Mouse (Mus musculus) forebrain, embryonic 14.5 days (tissue): ENCODE results near the gene Mettl21c. TPM values are rescaled to one million over a fixed set of nuclear protein-coding genes. Genes with fewer than 3 reads are reported as not detected.

Experiments
- ATAC-seq: fragments of 200-750 bp; cut with Nextera tagmentation; 2 replicates; pipeline ENCODE4 v1.8.0; 2017; ENCODE audit warnings: mild to moderate bottlenecking, moderate library complexity
- DNase-seq: peaks from one replicate; pipeline ENCODE4 v3.0.0-alpha.2; 2015; ENCODE audit warnings: low spot score
- H3K27ac ChIP-seq: fragments of 300-500 bp; sonication (generic); 2 replicates; pipeline ENCODE4 v1.5.1; 2014; ENCODE audit warnings: low read depth, mild to moderate bottlenecking, control low read depth, low read length, moderate library complexity
- H3K27me3 ChIP-seq: fragments of 300-500 bp; sonication (generic); replicated peaks from 2 replicates; pipeline ENCODE4 v1.6.1; 2014; ENCODE audit warnings: low read length, control low read depth, mixed read lengths; ENCODE audit not compliant: control insufficient read depth, insufficient read depth
- H3K36me3 ChIP-seq: fragments of 300-500 bp; sonication (generic); 2 replicates; pipeline ENCODE4 v1.6.1; 2014; ENCODE audit warnings: low read length, control low read depth; ENCODE audit not compliant: control insufficient read depth, insufficient read depth
- H3K4me1 ChIP-seq: fragments of 300-500 bp; sonication (generic); 2 replicates; pipeline ENCODE4 v1.6.1; 2014; ENCODE audit warnings: antibody characterized with exemption, low read length, control low read depth; ENCODE audit not compliant: control insufficient read depth, insufficient read depth
- H3K4me2 ChIP-seq: fragments of 300-500 bp; sonication (generic); 2 replicates; pipeline ENCODE4 v1.6.1; 2014; ENCODE audit warnings: mild to moderate bottlenecking, control low read depth, low read length
- H3K4me3 ChIP-seq: fragments of 300-500 bp; sonication (generic); 2 replicates; pipeline ENCODE4 v1.5.1; 2014; ENCODE audit warnings: low read depth, low read length, control low read depth
- H3K9ac ChIP-seq: fragments of 300-500 bp; sonication (generic); 2 replicates; pipeline ENCODE4 v1.6.1; 2014; ENCODE audit warnings: mild to moderate bottlenecking, low read length, control low read depth, moderate library complexity
- H3K9me3 ChIP-seq: fragments of 300-500 bp; sonication (generic); replicated peaks from 2 replicates; pipeline ENCODE4 v1.6.1; 2016; ENCODE audit warnings: low read length, control low read depth, mixed read lengths; ENCODE audit not compliant: control insufficient read depth
- WGBS: fragments of 180-500 bp; shearing (Covaris S2); extraction: QIAGEN DNeasy Blood & Tissue Kit; methylation state at CpG from one replicate; pipeline ENCODE4 v1.1.7; 2014; 5-methylcytosine and 5-hydroxymethylcytosine counted together
- polyA plus RNA-seq: library from polyadenylated mRNA; unstranded; fragments of >200 nt; fragmentation: Nextera tagmentation; extraction: Ambion mirVana; gene quantifications from 2 replicates; pipeline ENCODE4 v1.2.1, GENCODE M21; 2014

The Mettl21c gene
- polyA plus RNA-seq, 1 experiment from 2014 or later, result 1.7 TPM

DNA sequence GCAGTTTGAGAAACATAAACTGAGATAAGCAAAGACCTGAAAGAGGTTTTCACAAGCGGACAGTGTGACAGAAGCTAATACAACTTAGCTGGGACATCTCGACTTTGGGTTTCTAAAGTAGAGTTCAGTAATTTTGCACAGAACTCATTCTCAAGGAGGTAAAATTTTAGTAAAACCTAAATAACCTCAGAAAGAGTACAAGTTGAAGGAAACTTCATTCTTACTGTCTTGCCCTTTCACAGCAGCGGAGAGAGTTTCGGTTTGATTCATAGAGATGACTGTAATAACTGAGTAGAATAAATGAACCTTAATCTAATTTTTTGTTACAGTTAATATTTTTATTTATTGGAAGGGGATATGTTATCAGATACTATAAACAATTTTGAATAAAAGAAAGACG, 13.1 kb upstream of the Mettl21c start:
- H3K27me3 ChIP-seq, result no peaks in the 10 kb centered on the region
- DNase-seq (no peak), ATAC-seq (no peak)
- H3K27ac ChIP-seq, result no peak overlapping the region
- no peak overlapping the region for H3K9ac ChIP-seq
- no peaks in the 10 kb centered on the region for H3K9me3 ChIP-seq
- H3K4me3 ChIP-seq, result no peak overlapping the region
- no peak overlapping the region for H3K4me2 ChIP-seq
- no peaks in the 10 kb centered on the region for H3K4me1 ChIP-seq
- WGBS, result 92% methylated on average over 5 of the region's 5 CpGs
- H3K36me3 ChIP-seq, result no peaks in the 10 kb centered on the region

DNA sequence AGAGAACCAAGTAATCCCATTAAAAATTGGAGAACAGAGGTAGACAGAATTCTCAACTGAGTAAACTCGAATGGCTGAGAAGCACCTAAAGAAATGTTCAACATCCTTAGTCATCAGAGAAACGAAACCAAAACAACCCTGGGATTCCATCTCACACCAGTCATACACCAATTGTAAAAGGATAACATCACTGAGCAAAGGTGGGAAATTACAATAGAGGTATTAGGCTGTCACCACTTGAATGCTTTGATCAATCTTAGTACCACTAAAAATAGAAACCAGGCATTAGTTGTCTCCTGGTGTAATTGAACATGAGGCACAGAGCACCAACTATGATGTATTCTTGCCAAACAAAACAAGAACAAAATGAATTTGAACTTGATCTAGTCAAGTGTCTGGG, 12.4 kb upstream of the Mettl21c start:
- Histone ChIP-seq H3K9me3 (no peaks in the 10 kb centered on the region), H3K4me1 (no peaks in the 10 kb centered on the region), H3K4me3 (no peak overlapping the region), H3K4me2 (no peak overlapping the region), H3K27me3 (no peaks in the 10 kb centered on the region), H3K36me3 (no peaks in the 10 kb centered on the region), H3K9ac (no peak overlapping the region), H3K27ac (no peak overlapping the region)
- ATAC-seq, result no peak
- 74% methylated on average over 2 of the region's 2 CpGs for WGBS
- DNase-seq, result no peak

DNA sequence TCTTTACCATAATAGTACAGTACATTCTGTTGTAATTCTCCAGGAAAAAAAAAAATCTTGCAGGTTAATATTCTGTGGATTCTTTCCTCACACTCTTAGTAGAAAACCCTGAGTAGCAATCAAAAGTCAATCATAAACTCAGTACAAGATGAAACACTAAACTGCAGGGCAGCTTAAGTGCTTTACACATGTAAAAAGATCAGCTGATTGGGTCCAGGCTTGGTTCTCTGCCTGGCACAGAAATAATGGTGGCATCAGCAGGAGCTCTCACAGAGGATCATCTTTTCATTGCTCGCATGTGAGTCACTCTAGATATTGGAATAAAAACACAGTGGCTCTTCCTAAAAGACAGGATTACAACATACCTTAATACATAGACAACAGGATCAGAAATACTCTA, 7.8 kb upstream of the Mettl21c start:
- ATAC-seq, result no peak
- no peak overlapping the region for H3K4me3 ChIP-seq
- no peak overlapping the region for H3K4me2 ChIP-seq
- H3K27ac ChIP-seq, result no peak overlapping the region
- no peaks in the 10 kb centered on the region for H3K4me1 ChIP-seq
- no peak overlapping the region for H3K9ac ChIP-seq
- DNase-seq, result no peak
- 77% methylated on average over 1 of the region's 1 CpGs for WGBS
- H3K27me3 ChIP-seq, result no peaks in the 10 kb centered on the region
- no peaks in the 10 kb centered on the region for H3K9me3 ChIP-seq
- no peaks in the 10 kb centered on the region for H3K36me3 ChIP-seq

DNA sequence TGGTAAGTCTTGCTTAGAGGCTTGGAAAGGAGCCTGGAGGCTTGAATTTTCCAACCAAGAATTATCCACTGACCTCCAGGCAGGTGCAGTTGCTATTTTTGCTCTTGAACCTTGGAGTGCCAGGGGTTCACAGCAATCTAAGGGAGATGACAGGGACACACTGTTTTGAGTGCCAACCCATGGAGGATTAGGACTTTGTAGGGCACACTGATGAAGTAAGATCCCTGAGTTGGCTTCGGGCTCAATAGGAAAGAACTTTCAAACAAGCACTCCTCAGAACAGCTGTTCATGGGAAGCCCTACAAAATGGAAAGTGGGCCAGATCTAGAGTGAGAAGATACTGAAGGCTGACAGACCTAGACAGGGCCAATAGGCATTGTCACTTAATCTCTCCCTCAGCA, 2.8 kb upstream of the Mettl21c start:
- Histone ChIP-seq H3K9ac (no peak overlapping the region), H3K9me3 (no peaks in the 10 kb centered on the region), H3K4me2 (no peak overlapping the region), H3K27ac (no peak overlapping the region), H3K4me3 (no peak overlapping the region), H3K4me1 (no peaks in the 10 kb centered on the region), H3K27me3 (no peaks in the 10 kb centered on the region), H3K36me3 (no peaks in the 10 kb centered on the region)
- DNase-seq, result no peak
- WGBS, result 86% methylated on average over 1 of the region's 1 CpGs
- no peak for ATAC-seq

DNA sequence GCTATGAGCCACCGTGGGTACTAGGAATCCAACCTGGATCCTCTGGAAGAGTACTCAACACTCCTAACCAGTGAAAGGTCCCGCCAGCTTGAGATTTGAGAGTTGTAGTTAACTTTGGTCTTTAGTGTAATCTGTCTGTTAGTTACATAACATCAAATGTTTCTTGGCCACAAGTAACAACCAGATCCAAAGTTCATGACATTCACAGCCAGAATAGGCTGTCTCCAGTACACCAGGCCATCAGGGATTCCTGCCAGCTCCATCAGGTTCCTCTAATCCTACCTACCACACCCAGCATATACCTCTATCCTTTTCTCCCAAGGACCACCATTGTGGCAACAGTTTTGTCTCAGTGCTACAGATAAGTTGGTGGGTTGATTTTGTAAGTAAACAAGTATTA, 4.3 kb downstream of the Mettl21c start:
- DNase-seq (no peak), ATAC-seq (no peak)
- 89% methylated on average over 2 of the region's 2 CpGs for WGBS
- Histone ChIP-seq H3K9me3 (no peaks in the 10 kb centered on the region), H3K27ac (no peak overlapping the region), H3K4me2 (no peak overlapping the region), H3K9ac (no peak overlapping the region), H3K4me1 (no peaks in the 10 kb centered on the region), H3K27me3 (no peaks in the 10 kb centered on the region), H3K4me3 (no peak overlapping the region), H3K36me3 (no peaks in the 10 kb centered on the region; the same call in 1 of the 2 replicates)

DNA sequence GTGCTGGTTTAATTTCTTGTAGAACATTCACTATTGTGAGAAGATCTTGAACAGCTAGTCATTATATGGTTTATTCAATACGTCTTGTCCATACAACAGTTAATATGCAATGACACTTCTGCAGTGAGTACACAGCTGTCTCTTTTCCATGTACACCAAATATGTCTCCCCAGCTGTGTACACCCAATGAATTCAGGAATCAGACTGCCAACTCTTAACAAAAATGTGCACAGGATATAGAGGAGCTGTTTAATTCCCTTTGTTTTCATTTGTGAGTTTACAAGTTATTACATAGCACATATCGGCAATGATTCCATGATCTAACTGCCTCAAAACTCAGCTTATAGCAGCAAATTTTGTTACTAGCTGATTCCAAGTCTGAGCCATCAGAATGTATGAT, 15.3 kb downstream of the Mettl21c start:
- no peak overlapping the region for H3K9ac ChIP-seq
- H3K9me3 ChIP-seq, result no peaks in the 10 kb centered on the region
- H3K4me3 ChIP-seq, result no peak overlapping the region
- DNase-seq (no peak), ATAC-seq (no peak)
- peaks cover 22% of the 10 kb centered on the region; the same call in 1 of the 2 replicates for H3K36me3 ChIP-seq
- H3K4me1 ChIP-seq, result no peaks in the 10 kb centered on the region
- 98% methylated on average over 2 of the region's 2 CpGs for WGBS
- no peak overlapping the region for H3K4me2 ChIP-seq
- H3K27me3 ChIP-seq, result no peaks in the 10 kb centered on the region
- H3K27ac ChIP-seq, result no peak overlapping the region

DNA sequence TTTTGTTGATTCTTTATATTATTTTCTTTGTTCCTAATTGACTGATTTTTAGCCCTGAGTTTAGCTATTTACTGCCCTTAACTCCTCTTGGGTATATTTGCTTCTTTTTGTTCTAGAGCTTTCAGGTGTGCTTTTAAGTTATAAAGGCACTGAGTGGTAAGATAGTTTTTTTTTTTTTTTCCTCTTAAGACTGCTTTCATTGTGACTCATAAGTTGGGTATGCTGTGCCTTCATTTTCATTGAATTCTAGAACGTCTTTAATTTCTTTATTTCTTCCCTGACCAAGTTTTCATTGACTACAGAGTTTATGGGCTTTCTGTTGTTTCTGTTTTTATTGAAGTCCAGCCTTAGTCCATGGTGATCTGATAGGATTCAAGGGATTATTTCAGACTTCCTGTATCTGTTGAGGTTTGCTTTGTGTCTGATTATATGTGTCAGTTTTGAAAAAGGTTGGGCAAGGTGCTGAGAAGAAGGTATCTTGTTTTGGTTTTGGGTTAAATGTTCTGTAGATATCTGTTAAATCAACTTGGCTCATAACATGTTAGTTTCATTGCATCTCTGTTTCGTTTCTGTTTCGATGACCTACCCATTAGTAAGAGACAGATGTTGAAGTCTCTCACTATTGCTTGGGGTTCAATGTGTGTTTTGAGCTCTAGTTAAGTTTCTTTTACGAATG, 22.8 kb downstream of the Mettl21c start:
- Histone ChIP-seq H3K4me2 (no peak overlapping the region), H3K27ac (no peak overlapping the region), H3K36me3 (peaks cover 46% of the 10 kb centered on the region), H3K27me3 (no peaks in the 10 kb centered on the region), H3K4me3 (no peak overlapping the region), H3K9me3 (0 out of 2 replicates have a peak, but pooled peaks cover 3% of the 10 kb centered on the region), H3K4me1 (no peaks in the 10 kb centered on the region), H3K9ac (no peak overlapping the region)
- ATAC-seq (no peak), DNase-seq (no peak)
- 95% methylated on average over 4 of the region's 4 CpGs for WGBS

DNA sequence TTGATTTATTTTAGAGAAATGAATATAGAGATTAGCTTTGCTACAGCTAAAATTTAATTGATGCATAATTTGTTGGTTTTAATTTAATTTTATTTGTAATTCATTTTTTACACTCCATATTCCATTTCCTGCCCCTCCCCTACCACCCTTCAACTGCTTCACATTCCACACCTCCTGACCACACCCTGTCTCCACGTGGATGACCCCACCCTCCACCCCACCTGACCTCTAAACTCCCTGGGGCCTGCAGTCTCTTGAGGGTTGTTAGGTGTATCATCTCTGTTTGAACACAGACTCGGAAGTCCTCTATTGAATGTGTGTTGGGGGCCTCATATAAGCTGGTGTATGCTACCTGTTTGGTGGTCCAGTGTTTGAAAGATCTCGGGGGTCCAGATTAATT, 48.7 kb downstream of the Mettl21c start:
- H3K27me3 ChIP-seq, result no peaks in the 10 kb centered on the region
- H3K9me3 ChIP-seq, result no peaks in the 10 kb centered on the region
- WGBS, result 83% methylated on average over 3 of the region's 3 CpGs
- ATAC-seq (no peak), DNase-seq (no peak)
- H3K27ac ChIP-seq, result no peak overlapping the region
- no peaks in the 10 kb centered on the region for H3K4me1 ChIP-seq
- H3K36me3 ChIP-seq, result peaks cover 49% of the 10 kb centered on the region
- H3K4me3 ChIP-seq, result no peak overlapping the region
- H3K9ac ChIP-seq, result no peak overlapping the region
- no peak overlapping the region for H3K4me2 ChIP-seq

DNA sequence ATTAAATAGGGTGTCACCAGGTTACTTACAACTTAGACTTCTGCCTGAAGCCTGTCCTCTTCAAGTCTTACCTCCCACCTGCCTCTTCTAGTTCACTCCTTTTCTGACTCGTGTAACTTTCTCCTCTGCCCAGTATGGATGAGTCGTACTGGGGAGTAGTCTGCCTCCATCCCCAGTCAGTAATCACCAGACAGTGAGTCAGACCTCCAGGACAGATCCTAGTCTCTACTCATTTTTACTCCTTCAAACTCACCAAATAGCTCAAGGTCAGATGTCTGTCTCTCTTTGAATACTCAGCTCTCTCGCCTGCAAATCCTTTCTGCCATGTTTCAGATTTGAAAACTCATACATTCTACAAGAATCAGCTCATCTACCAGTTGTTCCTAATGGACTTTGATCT, 50.5 kb downstream of the Mettl21c start:
- no peak overlapping the region for H3K9ac ChIP-seq
- DNase-seq, result no peak
- ATAC-seq, result no peak
- no peak overlapping the region for H3K4me3 ChIP-seq
- WGBS, result 95% methylated on average over 3 of the region's 3 CpGs
- peaks cover 40% of the 10 kb centered on the region for H3K36me3 ChIP-seq
- H3K9me3 ChIP-seq, result no peaks in the 10 kb centered on the region
- H3K27ac ChIP-seq, result no peak overlapping the region
- no peak overlapping the region for H3K4me2 ChIP-seq
- no peaks in the 10 kb centered on the region for H3K4me1 ChIP-seq
- H3K27me3 ChIP-seq, result no peaks in the 10 kb centered on the region
